Mouse (Mus musculus) hindbrain, embryonic 11.5 days (tissue): ENCODE measurements around the gene March1. TPM values are rescaled to one million over a fixed set of nuclear protein-coding genes. Genes with fewer than 3 reads are reported as not detected.

ENCODE experiments used
- ATAC-seq: fragments of 200-750 bp; cut with Nextera tagmentation; 2 replicates; pipeline ENCODE4 v1.8.0; 2017; ENCODE audit warnings: mild to moderate bottlenecking, moderate TSS enrichment, moderate library complexity; ENCODE audit not compliant: low FRiP score
- DNase-seq: peaks from one replicate; pipeline ENCODE4 v3.0.0-alpha.2; 2015; ENCODE audit warnings: low spot score
- H3K27ac ChIP-seq: fragments of 300-500 bp; sonication (generic); 2 replicates; pipeline ENCODE4 v1.5.1; 2014; ENCODE audit warnings: mild to moderate bottlenecking, low read depth, low read length
- H3K27me3 ChIP-seq: fragments of 300-500 bp; sonication (generic); 2 replicates; pipeline ENCODE4 v1.6.1; 2014; ENCODE audit warnings: mild to moderate bottlenecking, low read length, moderate library complexity, mixed read lengths; ENCODE audit not compliant: control insufficient read depth, insufficient read depth
- H3K36me3 ChIP-seq: fragments of 300-500 bp; sonication (generic); 2 replicates; pipeline ENCODE4 v1.6.1; 2014; ENCODE audit warnings: mild to moderate bottlenecking, low read length, moderate library complexity, mixed read lengths; ENCODE audit not compliant: control insufficient read depth, insufficient read depth
- H3K4me1 ChIP-seq: fragments of 300-500 bp; sonication (generic); replicated peaks from 2 replicates; pipeline ENCODE4 v1.6.1; 2014; ENCODE audit warnings: low read length, mixed read lengths; ENCODE audit not compliant: control insufficient read depth, insufficient read depth
- H3K4me2 ChIP-seq: fragments of 300-500 bp; sonication (generic); replicated peaks from 2 replicates; pipeline ENCODE4 v1.6.1; 2014; ENCODE audit warnings: mild to moderate bottlenecking, low read depth, low read length
- H3K4me3 ChIP-seq: fragments of 300-500 bp; sonication (generic); 2 replicates; pipeline ENCODE4 v1.5.1; 2014; ENCODE audit warnings: low read depth, low read length
- H3K9ac ChIP-seq: fragments of 300-500 bp; sonication (generic); 2 replicates; pipeline ENCODE4 v1.6.1; 2014; ENCODE audit warnings: low read depth, low read length
- H3K9me3 ChIP-seq: fragments of 300-500 bp; sonication (generic); 2 replicates; pipeline ENCODE4 v1.6.1; 2016; ENCODE audit warnings: low read length; ENCODE audit not compliant: control insufficient read depth
- WGBS: fragments of 180-500 bp; shearing (Covaris S2); extraction: QIAGEN DNeasy Blood & Tissue Kit; methylation state at CpG from one replicate; pipeline ENCODE4 v1.1.7; 2014; 5-methylcytosine and 5-hydroxymethylcytosine counted together
- polyA plus RNA-seq: library from polyadenylated mRNA; unstranded; fragments of >200 nt; fragmentation: Nextera tagmentation; extraction: Ambion mirVana; gene quantifications from 2 replicates; pipeline ENCODE4 v1.2.1, GENCODE M21; 2014

Gene March1
- polyA plus RNA-seq, 1 experiment from 2014 or later: 8.7 TPM

DNA sequence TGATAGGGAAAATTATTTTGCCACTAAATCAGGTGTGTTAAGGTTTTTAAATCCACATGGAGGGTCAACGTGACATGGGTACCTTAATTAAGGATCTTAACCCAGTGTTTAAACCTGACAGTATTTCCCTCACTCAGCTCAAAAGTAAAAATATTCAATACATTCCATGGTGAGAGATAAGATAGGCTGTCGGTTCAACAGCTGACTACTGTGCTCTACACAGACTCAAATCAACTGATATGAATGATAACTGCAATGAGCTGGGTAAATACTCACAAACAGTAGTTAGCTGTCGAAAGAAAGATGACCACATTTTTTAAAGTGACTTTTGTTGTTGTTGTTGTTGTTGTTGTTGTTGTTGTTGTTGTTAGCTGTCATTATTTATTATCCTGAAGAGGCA is 852.1 kb downstream of the March1 start:
- 90% methylated on average over 3 of the region's 3 CpGs for WGBS
- no peak overlapping the region for H3K4me3 ChIP-seq
- no peak overlapping the region for H3K4me2 ChIP-seq
- H3K27me3 ChIP-seq: no peaks in the 10 kb centered on the region
- H3K36me3 ChIP-seq: no peaks in the 10 kb centered on the region
- H3K4me1 ChIP-seq: no peaks in the 10 kb centered on the region
- H3K9me3 ChIP-seq: no peaks in the 10 kb centered on the region
- no peak for DNase-seq
- no peak overlapping the region for H3K9ac ChIP-seq
- ATAC-seq: no peak
- no peak overlapping the region for H3K27ac ChIP-seq

DNA sequence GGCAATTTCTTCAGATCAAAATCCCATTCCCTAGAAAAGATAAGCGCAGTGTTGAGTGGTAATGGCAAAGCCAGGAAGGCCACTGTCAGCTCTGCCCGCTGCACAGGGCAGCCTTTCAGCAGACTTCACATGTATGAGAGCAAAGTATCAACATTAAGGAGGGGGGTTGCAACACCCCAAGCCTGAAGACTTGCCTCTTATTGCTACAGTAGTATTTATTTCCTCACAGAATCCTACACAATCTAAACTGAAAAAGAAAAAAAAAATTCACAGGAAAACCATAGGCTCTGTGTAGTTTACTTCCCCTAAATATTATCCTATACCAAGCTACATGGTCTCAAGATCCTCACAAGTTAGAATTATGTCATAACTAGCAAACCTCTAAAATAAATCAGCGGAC is 859.2 kb downstream of the March1 start:
- Histone ChIP-seq H3K4me2 (no peak overlapping the region), H3K9me3 (no peaks in the 10 kb centered on the region), H3K36me3 (peaks cover 4% of the 10 kb centered on the region; the same call in 1 of the 2 replicates), H3K27ac (no peak overlapping the region), H3K4me3 (no peak overlapping the region), H3K4me1 (no peaks in the 10 kb centered on the region), H3K27me3 (no peaks in the 10 kb centered on the region), H3K9ac (no peak overlapping the region)
- ATAC-seq (no peak), DNase-seq (no peak)
- WGBS: 96% methylated on average over 3 of the region's 3 CpGs

- peak; percentile 95 for DNase-seq
- Histone ChIP-seq H3K27me3 (no peaks in the 10 kb centered on the region), H3K4me1 (no peaks in the 10 kb centered on the region), H3K9ac (peak within 1 kb of the TSS; percentile 85), H3K36me3 (no peaks in the 10 kb centered on the region), H3K4me3 (peak within 1 kb of the TSS; percentile 91), H3K4me2 (peak within 1 kb of the TSS; percentile 52), H3K9me3 (no peaks in the 10 kb centered on the region), H3K27ac (no peak within 1 kb of the TSS)
- WGBS: under 1% methylated on average over 44 of the region's 45 CpGs
- peak; percentile 96 for ATAC-seq
These were observed 868.5 kb downstream of the March1 start, which contains the start of gene Tma16 for GRCm38 (mm10) chr8:66486084-66486763. Tma16 (minus strand) TSS chr8:66486530.

- no peak overlapping the region for H3K4me2 ChIP-seq
- H3K9me3 ChIP-seq: no peaks in the 10 kb centered on the region
- H3K27ac ChIP-seq: no peak overlapping the region
- H3K9ac ChIP-seq: no peak overlapping the region
- ATAC-seq: no peak
- H3K4me1 ChIP-seq: no peaks in the 10 kb centered on the region
- 48% methylated on average over 3 of the region's 3 CpGs for WGBS
- no peaks in the 10 kb centered on the region for H3K36me3 ChIP-seq
- no peak overlapping the region for H3K4me3 ChIP-seq
- DNase-seq: no peak
- H3K27me3 ChIP-seq: no peaks in the 10 kb centered on the region
These were observed 870.9 kb downstream of the March1 start for GRCm38 (mm10) chr8:66488556-66488955.

GRCm38 (mm10) chr8:66490624-66491023 is 872.9 kb downstream of the March1 start:
- 86% methylated on average over 4 of the region's 4 CpGs for WGBS
- H3K36me3 ChIP-seq: no peaks in the 10 kb centered on the region

DNA sequence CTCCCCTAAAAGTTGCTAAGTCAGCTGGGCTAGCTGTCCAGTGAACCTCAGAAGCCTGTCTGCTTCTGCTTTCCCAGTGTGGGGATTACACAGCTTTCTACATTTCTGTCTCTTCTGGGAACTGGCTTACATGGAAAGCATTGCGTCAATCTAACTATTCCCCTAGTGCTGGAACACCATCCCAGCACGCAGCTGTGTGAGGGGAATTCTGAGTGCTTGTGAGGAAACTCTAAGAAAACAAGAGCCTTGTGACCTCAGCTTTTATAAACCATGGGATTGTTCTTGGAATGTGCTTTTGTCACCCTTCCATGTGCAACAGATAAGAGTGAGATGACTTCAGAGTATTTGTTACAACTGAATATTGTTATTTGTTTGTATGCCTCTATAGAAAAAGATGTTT is 876.8 kb downstream of the March1 start:
- no peak overlapping the region for H3K4me3 ChIP-seq
- ATAC-seq (no peak), DNase-seq (no peak)
- no peak overlapping the region for H3K27ac ChIP-seq
- no peak overlapping the region for H3K9ac ChIP-seq
- H3K4me1 ChIP-seq: no peaks in the 10 kb centered on the region
- no peaks in the 10 kb centered on the region for H3K36me3 ChIP-seq
- H3K4me2 ChIP-seq: no peak overlapping the region
- H3K27me3 ChIP-seq: no peaks in the 10 kb centered on the region
- 71% methylated on average over 2 of the region's 2 CpGs for WGBS
- H3K9me3 ChIP-seq: no peaks in the 10 kb centered on the region

More at GRCm38 (mm10) chr8:66490624-66491023, 872.9 kb downstream of the March1 start:
- Histone ChIP-seq H3K27me3 (no peaks in the 10 kb centered on the region), H3K9ac (no peak overlapping the region), H3K4me1 (no peaks in the 10 kb centered on the region), H3K4me2 (no peak overlapping the region), H3K27ac (no peak overlapping the region), H3K4me3 (no peak overlapping the region), H3K9me3 (no peaks in the 10 kb centered on the region)
- DNase-seq (no peak), ATAC-seq (no peak)

DNA sequence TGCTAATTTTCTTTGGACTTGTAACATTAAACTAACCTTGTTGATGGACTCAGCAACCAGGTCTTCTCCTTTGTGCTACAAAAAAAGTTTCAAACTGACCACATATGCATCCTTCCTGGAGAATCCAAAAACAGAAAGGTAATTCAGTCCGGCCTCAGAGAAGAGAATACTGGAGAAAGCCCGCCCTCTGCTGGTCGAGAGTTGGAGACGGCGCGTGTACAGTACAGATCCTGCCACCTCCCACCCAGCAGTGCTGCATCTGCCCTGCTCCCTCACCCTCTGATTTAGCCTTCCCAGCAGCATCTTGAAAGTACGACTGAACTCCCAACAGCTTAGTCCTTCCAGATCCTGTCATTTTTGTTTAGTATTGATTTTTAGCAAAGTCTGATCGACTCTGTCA is 878.0 kb downstream of the March1 start:
- 8% methylated on average over 8 of the region's 8 CpGs for WGBS
- peak; percentile 84 for ATAC-seq

GRCm38 (mm10) chr8:66496998-66497577 is 879.4 kb downstream of the March1 start:
- WGBS: 41% methylated on average over 4 of the region's 4 CpGs
- DNase-seq (peak; percentile 60), ATAC-seq (peak; percentile 33)
- H3K4me1 ChIP-seq: no peaks in the 10 kb centered on the region
- no peaks in the 10 kb centered on the region for H3K36me3 ChIP-seq
- no peak overlapping the region for H3K4me3 ChIP-seq
- no peak overlapping the region for H3K4me2 ChIP-seq
- no peak overlapping the region for H3K27ac ChIP-seq
- H3K9me3 ChIP-seq: no peaks in the 10 kb centered on the region
- no peaks in the 10 kb centered on the region for H3K27me3 ChIP-seq
- H3K9ac ChIP-seq: no peak overlapping the region

More for the DNA sequence above, 878.0 kb downstream of the March1 start:
- H3K36me3 ChIP-seq: no peaks in the 10 kb centered on the region
- H3K27me3 ChIP-seq: no peaks in the 10 kb centered on the region
- no peak overlapping the region for H3K27ac ChIP-seq
- no peaks in the 10 kb centered on the region for H3K4me1 ChIP-seq
- no peaks in the 10 kb centered on the region for H3K9me3 ChIP-seq
- no peak overlapping the region for H3K9ac ChIP-seq
- no peak overlapping the region for H3K4me3 ChIP-seq
- H3K4me2 ChIP-seq: no peak overlapping the region
- DNase-seq: peak; percentile 80

- no peak for ATAC-seq
- Histone ChIP-seq H3K4me3 (no peak overlapping the region), H3K36me3 (no peaks in the 10 kb centered on the region), H3K9ac (no peak overlapping the region), H3K4me1 (no peaks in the 10 kb centered on the region), H3K27ac (no peak overlapping the region), H3K9me3 (no peaks in the 10 kb centered on the region), H3K27me3 (no peaks in the 10 kb centered on the region), H3K4me2 (no peak overlapping the region)
- DNase-seq: no peak
- WGBS: 80% methylated on average over 2 of the region's 2 CpGs
These were observed 885.7 kb downstream of the March1 start for GRCm38 (mm10) chr8:66503381-66503780.
